Mouse (Mus musculus): ENCODE measurements around the gene Ctnnd2.

Gene Ctnnd2

GRCm38 (mm10) chr15:30714823-30715222, 542.4 kb downstream of the Ctnnd2 start:
- no peak for DNase-seq (ENCODE audit: low read depth, low spot score)

- DNase-seq (ENCODE audit: low read depth, low spot score): no peak
Measured at GRCm38 (mm10) chr15:30718811-30719210, 546.4 kb downstream of the Ctnnd2 start.

GRCm38 (mm10) chr15:30719226-30719625, 546.8 kb downstream of the Ctnnd2 start:
- no peak for DNase-seq (ENCODE audit: low read depth, low spot score)

GRCm38 (mm10) chr15:30721098-30721497, 548.7 kb downstream of the Ctnnd2 start:
- DNase-seq (ENCODE audit: low read depth, low spot score): no peak

GRCm38 (mm10) chr15:30726066-30726465, 553.7 kb downstream of the Ctnnd2 start:
- DNase-seq (ENCODE audit: low read depth, low spot score): no peak

- DNase-seq (ENCODE audit: low read depth, low spot score): no peak
Measured at GRCm38 (mm10) chr15:30738178-30738577, 565.8 kb downstream of the Ctnnd2 start.

GRCm38 (mm10) chr15:30740728-30741127, 568.3 kb downstream of the Ctnnd2 start:
- peak; percentile 43 for DNase-seq (ENCODE audit: low read depth, low spot score)

GRCm38 (mm10) chr15:30757991-30758390, 585.6 kb downstream of the Ctnnd2 start:
- DNase-seq (ENCODE audit: low read depth, low spot score): no peak

GRCm38 (mm10) chr15:30762211-30762610, 589.8 kb downstream of the Ctnnd2 start:
- no peak for DNase-seq (ENCODE audit: low read depth, low spot score)

- no peak for DNase-seq (ENCODE audit: low read depth, low spot score)
Measured at GRCm38 (mm10) chr15:30762695-30763285, 590.4 kb downstream of the Ctnnd2 start.

- no peak for DNase-seq (ENCODE audit: low read depth, low spot score)
Measured at GRCm38 (mm10) chr15:30776931-30777330, 604.5 kb downstream of the Ctnnd2 start.

GRCm38 (mm10) chr15:30777801-30778200, 605.4 kb downstream of the Ctnnd2 start:
- DNase-seq (ENCODE audit: low read depth, low spot score): no peak

- DNase-seq (ENCODE audit: low read depth, low spot score): no peak
Measured at GRCm38 (mm10) chr15:30779903-30780302, 607.5 kb downstream of the Ctnnd2 start.

GRCm38 (mm10) chr15:30780977-30781376, 608.6 kb downstream of the Ctnnd2 start:
- no peak for DNase-seq (ENCODE audit: low read depth, low spot score)

- DNase-seq (ENCODE audit: low read depth, low spot score): no peak
Measured at GRCm38 (mm10) chr15:30785706-30786320, 613.4 kb downstream of the Ctnnd2 start.

- no peak for DNase-seq (ENCODE audit: low read depth, low spot score)
Measured at GRCm38 (mm10) chr15:30793260-30793659, 620.9 kb downstream of the Ctnnd2 start.

GRCm38 (mm10) chr15:30795723-30796122, 623.3 kb downstream of the Ctnnd2 start:
- DNase-seq (ENCODE audit: low read depth, low spot score): no peak

GRCm38 (mm10) chr15:30827424-30828263, 655.3 kb downstream of the Ctnnd2 start:
- no peak for DNase-seq (ENCODE audit: low read depth, low spot score)

- DNase-seq (ENCODE audit: low read depth, low spot score): no peak
Measured at GRCm38 (mm10) chr15:30857277-30858176, 685.1 kb downstream of the Ctnnd2 start.

- DNase-seq (ENCODE audit: low read depth, low spot score): no peak
Measured at GRCm38 (mm10) chr15:30867429-30867828, 695.0 kb downstream of the Ctnnd2 start.

- no peak for DNase-seq (ENCODE audit: low read depth, low spot score)
Measured at GRCm38 (mm10) chr15:30869673-30870512, 697.5 kb downstream of the Ctnnd2 start.

All from CD4-positive helper T cell, adult 2 months (primary cell).